Mouse (Mus musculus): ENCODE results near the gene Gng7.

GRCm38 (mm10) chr10:80911354-80911753, 103.4 kb downstream of the Gng7 start:
- no peak for TF ChIP-seq POLR2A (IDR thresholded peaks at IDR 0.05; ENCODE audit: insufficient read depth, low read length)
- TF ChIP-seq CTCF (IDR thresholded peaks at IDR 0.05; ENCODE audit: low read depth, low read length) = no peak
- no peak for TF ChIP-seq EP300 (IDR thresholded peaks at IDR 0.05; ENCODE audit: insufficient read depth, low read depth, low read length)
